Mouse (Mus musculus): ENCODE data around the gene E030025P04Rik. TPM values are rescaled to one million over a fixed set of nuclear protein-coding genes. Genes with fewer than 3 reads are reported as not detected.

Gene E030025P04Rik
- not detected for total RNA-seq (2023)

GRCm38 (mm10) chr11:109144236-109144635 lies at the start of gene E030025P04Rik:
TSS of gene E030025P04Rik (minus strand) at chr11:109144369.

Other genes starting within 250 kb of the E030025P04Rik start
- gene Axin2, start 224.0 kb downstream of the E030025P04Rik start, total RNA-seq (2023) = 52.6 TPM
- not detected for gene Rgs9, start 153.8 kb upstream of the E030025P04Rik start, total RNA-seq (2023)
- gene Gna13, start 218.5 kb upstream of the E030025P04Rik start, total RNA-seq (2023) = 95.8 TPM